Mouse (Mus musculus) megakaryocyte, embryonic 14.5 days (primary cell): ENCODE data around the gene Vav1.

Source experiments
- FLI1 ChIP-seq: IDR thresholded peaks from 2 replicates; pipeline ENCODE4 v1.6.1; 2012; ENCODE audit warnings: low read length, inconsistent platforms, mixed read lengths
- GATA1 ChIP-seq: IDR thresholded peaks from 3 replicates; pipeline ENCODE4 v1.6.1; 2012; ENCODE audit warnings: mixed read lengths, low read length, inconsistent platforms, borderline replicate concordance

DNA sequence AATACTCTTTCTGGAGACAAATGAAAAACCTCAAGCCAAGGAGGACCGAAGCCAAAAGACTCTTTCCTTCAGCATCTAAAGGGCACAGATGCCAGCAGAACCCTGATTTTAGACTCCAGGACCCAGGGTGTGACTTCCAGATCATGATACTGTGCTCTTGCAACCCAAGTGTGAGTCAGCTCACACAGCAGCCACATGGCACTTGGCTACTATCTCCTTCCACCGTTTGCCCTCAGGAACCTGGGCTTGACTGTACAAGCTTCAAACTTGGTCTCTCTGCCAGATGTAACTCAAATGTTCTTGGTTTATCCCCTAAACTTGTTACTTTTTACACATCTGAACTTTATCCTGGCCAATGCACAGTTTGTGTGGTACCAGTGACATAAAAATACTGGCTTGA lies 68.9 kb downstream of the Vav1 start:
- TF ChIP-seq GATA1 (no peak), FLI1 (no peak)
